Mouse (Mus musculus): ENCODE measurements around the gene Hand2. TPM values are rescaled to one million over a fixed set of nuclear protein-coding genes. Genes with fewer than 3 reads are reported as not detected.

Hand2 gene
- total RNA-seq, 2 experiments from 2014 or later, result not detected

GRCm38 (mm10) chr8:57353346-57354305 lies 32.8 kb downstream of the Hand2 start:
- TF ChIP-seq CTCF (conservative IDR thresholded peaks at IDR 0.05), result peak; percentile 72
- Histone ChIP-seq H3K27ac (no peak overlapping the region), H3K4me3 (peak overlapping the region; percentile 39)
- DNase-seq (ENCODE audit: low spot score in 2 of 2), result peak; percentile 17 to 21

GRCm38 (mm10) chr8:57354876-57355275 lies 34.1 kb downstream of the Hand2 start:
- no peak for TF ChIP-seq CTCF (conservative IDR thresholded peaks at IDR 0.05)
- H3K4me3 ChIP-seq, result no peak overlapping the region
- H3K27ac ChIP-seq, result no peak overlapping the region
- DNase-seq (ENCODE audit: low spot score in 2 of 2), result no peak

GRCm38 (mm10) chr8:57356529-57357325 lies 35.9 kb downstream of the Hand2 start:
- no peak for DNase-seq (ENCODE audit: low spot score in 2 of 2)
- TF ChIP-seq CTCF (conservative IDR thresholded peaks at IDR 0.05), result no peak

GRCm38 (mm10) chr8:57360493-57360892 lies 39.7 kb downstream of the Hand2 start:
- no peak for TF ChIP-seq CTCF (conservative IDR thresholded peaks at IDR 0.05)
- DNase-seq (ENCODE audit: low spot score in 2 of 2), result no peak

More at GRCm38 (mm10) chr8:57356529-57357325, 35.9 kb downstream of the Hand2 start:
- Histone ChIP-seq H3K27ac (no peak overlapping the region), H3K4me3 (no peak overlapping the region)

GRCm38 (mm10) chr8:57361003-57361805 lies 40.4 kb downstream of the Hand2 start:
- TF ChIP-seq CTCF (conservative IDR thresholded peaks at IDR 0.05), result no peak
- Histone ChIP-seq H3K27ac (no peak overlapping the region), H3K4me3 (no peak overlapping the region)
- no peak for DNase-seq (ENCODE audit: low spot score in 2 of 2)

More at GRCm38 (mm10) chr8:57360493-57360892, 39.7 kb downstream of the Hand2 start:
- Histone ChIP-seq H3K4me3 (no peak overlapping the region), H3K27ac (no peak overlapping the region)

GRCm38 (mm10) chr8:57362881-57363280 lies 42.1 kb downstream of the Hand2 start:
- no peak overlapping the region for H3K27ac ChIP-seq
- no peak overlapping the region for H3K4me3 ChIP-seq
- DNase-seq (ENCODE audit: low spot score in 2 of 2), result no peak
- no peak for TF ChIP-seq CTCF (conservative IDR thresholded peaks at IDR 0.05)

- no peak for DNase-seq (ENCODE audit: low spot score in 2 of 2)
- H3K4me3 ChIP-seq, result no peak overlapping the region
- peak; percentile 21; the same call in 1 of the 2 replicates for TF ChIP-seq CTCF (conservative IDR thresholded peaks at IDR 0.05)
- no peak overlapping the region for H3K27ac ChIP-seq
These were observed 53.3 kb downstream of the Hand2 start for GRCm38 (mm10) chr8:57374044-57374443.

Other genes with a start within 250 kb of the Hand2 start
- gene Scrg1, start 134.9 kb downstream of the Hand2 start, total RNA-seq (2021), result 10 to 100 TPM; 59.4 to 60.9 TPM
- gene Sap30, start 166.9 kb downstream of the Hand2 start, total RNA-seq (2021), result 10 to 100 TPM; 10.4 to 12.6 TPM
- gene Hmgb2, start 190.9 kb downstream of the Hand2 start, total RNA-seq (2021), result 1 to 10 TPM; 7.4 to 8.5 TPM